Mouse (Mus musculus): Measurements from ENCODE around the gene Coro1a.

GRCm38 (mm10) chr7:126678545-126679341 is 28.8 kb downstream of the Coro1a start:
- TF ChIP-seq CTCF (IDR thresholded peaks at IDR 0.05; ENCODE audit: extremely low read depth, insufficient read depth, low read length): no peak
- no peak for TF ChIP-seq POLR2A (IDR thresholded peaks at IDR 0.05; ENCODE audit: extremely low read depth, insufficient read depth, low read length)
